Mouse (Mus musculus): Measurements from ENCODE around the gene Ctnna2.

DNA sequence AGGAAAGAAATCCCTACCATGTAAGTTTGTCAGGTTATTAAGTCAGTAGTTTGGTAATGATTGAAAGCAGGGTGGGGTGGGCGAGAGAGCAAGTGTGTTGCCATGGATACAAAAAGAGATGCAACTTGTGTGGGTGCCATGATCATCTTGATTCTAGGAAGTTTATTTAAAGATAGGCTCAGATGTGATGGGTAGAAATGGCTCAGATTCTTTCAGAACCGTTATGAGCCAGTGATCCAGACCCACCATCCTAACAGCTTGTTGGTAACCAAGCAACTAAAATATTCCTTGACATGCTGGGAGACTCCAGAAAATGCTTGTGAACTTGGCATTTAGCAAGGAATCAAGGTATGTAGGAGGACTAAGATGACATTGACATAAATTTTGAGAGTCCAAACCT lies 521.6 kb downstream of the Ctnna2 start:
- TF ChIP-seq CTCF (IDR thresholded peaks at IDR 0.05; ENCODE audit: borderline replicate concordance, control insufficient read depth, extremely low read depth, insufficient read depth, low read length, poor library complexity) (no peak), POLR2A (IDR thresholded peaks at IDR 0.05; ENCODE audit: control insufficient read depth, extremely low read depth, insufficient read depth, low read length, poor library complexity) (no peak)

Data from thymus, adult 2 months (tissue).